ENCODE assay signal across 8 mouse cellular contexts in genomic region chr4:135175406-135176120, GRCm38 (mm10). TPM values are rescaled to one million over a fixed set of nuclear protein-coding genes. Genes with fewer than 3 reads are reported as not detected.
A peak's percentile ranks its signal among the peaks of the same experiment; 100 is the strongest.
DNase-seq lines count a peak whose midpoint lies in the region; ATAC-seq lines count a peak whose summit lies in the region.

No protein-coding gene starts in this region.

- H3K4me2 ChIP-seq in forebrain, embryonic 14.5 days (ENCODE audit: low read length): peak overlapping the region; percentile 48
- H3K4me2 ChIP-seq in limb, embryonic 12.5 days: peak overlapping the region; percentile 57
- peak overlapping the region; percentile 55 for H3K4me2 ChIP-seq in neural tube, embryonic 15.5 days

- H3K36me3 ChIP-seq in forebrain, embryonic 14.5 days (ENCODE audit: control insufficient read depth, insufficient read depth, low read length): no peaks in the 10 kb centered on the region
- no peaks in the 10 kb centered on the region for H3K36me3 ChIP-seq in limb, embryonic 12.5 days
- no peaks in the 10 kb centered on the region for H3K36me3 ChIP-seq in neural tube, embryonic 15.5 days

- no peaks in the 10 kb centered on the region; the same call in none of the 2 replicates for H3K4me1 ChIP-seq in forebrain, embryonic 14.5 days (ENCODE audit: control insufficient read depth, insufficient read depth, low read length)
- H3K4me1 ChIP-seq in limb, embryonic 12.5 days (replicated peaks): peaks cover 63% of the 10 kb centered on the region
- H3K4me1 ChIP-seq in neural tube, embryonic 15.5 days: peaks cover 11% of the 10 kb centered on the region

- H3K27me3 ChIP-seq in forebrain, embryonic 14.5 days (replicated peaks; ENCODE audit: control insufficient read depth, insufficient read depth, low read length): peaks cover 10% of the 10 kb centered on the region; the same call in 1 of the 2 replicates
- peaks cover 87% of the 10 kb centered on the region for H3K27me3 ChIP-seq in limb, embryonic 12.5 days
- H3K27me3 ChIP-seq in neural tube, embryonic 15.5 days (replicated peaks): peaks cover 62% of the 10 kb centered on the region

- intact Hi-C loops in gastrocnemius, postnatal 14 days (cut with DNase I; ENCODE audit: low total_unique reads): no loop called here

- H3K27ac ChIP-seq in forebrain, embryonic 14.5 days (ENCODE audit: low read depth, low read length): no peak overlapping the region
- no peak overlapping the region for H3K27ac ChIP-seq in limb, embryonic 12.5 days
- no peak overlapping the region for H3K27ac ChIP-seq in neural tube, embryonic 15.5 days (replicated peaks)

- H3K9me3 ChIP-seq in forebrain, embryonic 14.5 days (replicated peaks; ENCODE audit: control insufficient read depth, low read length): no peaks in the 10 kb centered on the region
- H3K9me3 ChIP-seq in limb, embryonic 12.5 days: no peaks in the 10 kb centered on the region
- no peaks in the 10 kb centered on the region for H3K9me3 ChIP-seq in neural tube, embryonic 15.5 days (replicated peaks)

- H3K9ac ChIP-seq in forebrain, embryonic 14.5 days (ENCODE audit: low read length): peak overlapping the region; percentile 29; the same call in 1 of the 2 replicates
- peak overlapping the region; percentile 51 for H3K9ac ChIP-seq in limb, embryonic 12.5 days (replicated peaks)
- no peak overlapping the region; the same call in 1 of the 2 replicates for H3K9ac ChIP-seq in neural tube, embryonic 15.5 days (replicated peaks)

- H3K4me3 ChIP-seq in forebrain, embryonic 14.5 days (ENCODE audit: low read depth, low read length): peak overlapping the region; percentile 13; the same call in 1 of the 2 replicates
- H3K4me3 ChIP-seq in limb, embryonic 12.5 days (replicated peaks): peak overlapping the region; percentile 30
- H3K4me3 ChIP-seq in neural tube, embryonic 15.5 days (replicated peaks): peak overlapping the region; percentile 28

- WGBS in forebrain, embryonic 14.5 days: 9% methylated on average over 38 of the region's 38 CpGs
- WGBS in limb, embryonic 12.5 days: 6% methylated on average over 38 of the region's 38 CpGs
- 10% methylated on average over 38 of the region's 38 CpGs for WGBS in neural tube, embryonic 15.5 days

- peak; percentile 42 to 64 for DNase-seq in kidney, postnatal 4 days
- DNase-seq in kidney, postnatal 25 days: no peak
- DNase-seq in forebrain, embryonic 14.5 days (ENCODE audit: low spot score): no peak
- DNase-seq in cerebellum, adult 11-12 months: no peak
- DNase-seq in gastrocnemius, postnatal 14 days: no peak
- no peak for DNase-seq in urinary bladder, postnatal 4 days (ENCODE audit: low spot score in 2 of 2)

- no peak for ATAC-seq in forebrain, embryonic 14.5 days
- ATAC-seq in limb, embryonic 12.5 days (ENCODE audit: insufficient number of reproducible peaks, insufficient read depth, low FRiP score, low TSS enrichment, low read depth): 0 out of 2 replicates have a peak, but pooled peaks have one; percentile 4
- no peak; the same call in 1 of the 2 replicates for ATAC-seq in neural tube, embryonic 15.5 days (ENCODE audit: low FRiP score)

RNA-seq across cellular contexts. Expression of gene Runx3, which starts 55.1 kb away (rescaled TPM):
- not detected in 2 replicates for polyA plus RNA-seq in forebrain, embryonic 14.5 days (2014; fragmentation: Nextera tagmentation; extraction: Ambion mirVana)
- 1.5 and 2.0 TPM in 2 replicates for polyA plus RNA-seq in limb, embryonic 12.5 days (2016; fragmentation: Nextera tagmentation; extraction: Ambion mirVana)
- polyA plus RNA-seq in neural tube, embryonic 15.5 days (2015; fragmentation: Nextera tagmentation; extraction: Ambion mirVana): 0.19 and 1.1 TPM in 2 replicates
- under 1 TPM; 0.22 to 0.41 TPM for total RNA-seq in gastrocnemius, postnatal 14 days (2021)

Comparison
In these comparisons a context has a peak if more than half of its experiments do, and no peak if none do; other contexts are left out.
1. DNase-seq: peak in kidney, postnatal 4 days (2 of 2); none in kidney, postnatal 25 days (0 of 2), forebrain, embryonic 14.5 days (single experiment), cerebellum, adult 11-12 months (single experiment), gastrocnemius, postnatal 14 days (single experiment) and urinary bladder, postnatal 4 days (0 of 2).
2. Peak in every context shown above with its lines, with median percentiles within 50 percentile points of each other: H3K4me2 ChIP-seq and H3K4me3 ChIP-seq.